Mouse (Mus musculus): Measurements from ENCODE around the gene Srsf6. TPM values are rescaled to one million over a fixed set of nuclear protein-coding genes. Genes with fewer than 3 reads are reported as not detected.
"Not testable (repeated sequence)": the region's sequence is repeated elsewhere in the genome, so short reads cannot be mapped to it uniquely, and the experiment has no call there.

Gene Srsf6
- 100 to 1,000 TPM; 117 to 121 TPM for total RNA-seq (2021)

DNA sequence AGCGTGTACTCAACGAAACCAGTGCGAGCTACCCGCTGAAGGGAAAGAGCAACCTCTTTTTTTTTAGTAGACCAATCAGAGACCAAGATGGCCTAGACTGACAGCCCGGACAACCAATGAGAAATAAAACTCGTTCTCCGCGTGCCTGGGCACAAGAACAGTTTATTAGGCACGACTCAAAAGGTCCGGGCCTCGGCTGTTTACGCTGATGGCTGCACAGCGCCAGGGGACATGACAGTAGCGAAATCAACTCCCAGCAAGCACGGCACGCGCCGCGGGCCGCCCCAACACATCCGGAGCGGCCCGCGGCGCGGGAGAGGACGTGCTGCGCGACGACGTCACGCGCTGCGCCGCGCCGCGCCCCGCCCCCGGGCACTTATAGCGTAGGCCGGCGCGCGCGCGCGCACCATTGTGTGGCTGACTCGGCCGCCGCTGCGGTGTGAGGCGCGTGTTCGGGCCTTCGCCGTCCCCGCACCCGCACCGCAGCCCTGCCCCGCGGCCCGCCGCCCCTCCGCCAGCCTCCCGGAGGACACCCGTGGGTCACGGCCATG is at the start of gene Srsf6:
Gene Srsf6 (plus strand): TSS at position 406 of the 551 bp plus-strand sequence.
- peak; percentile 84 to 85 for DNase-seq

DNA sequence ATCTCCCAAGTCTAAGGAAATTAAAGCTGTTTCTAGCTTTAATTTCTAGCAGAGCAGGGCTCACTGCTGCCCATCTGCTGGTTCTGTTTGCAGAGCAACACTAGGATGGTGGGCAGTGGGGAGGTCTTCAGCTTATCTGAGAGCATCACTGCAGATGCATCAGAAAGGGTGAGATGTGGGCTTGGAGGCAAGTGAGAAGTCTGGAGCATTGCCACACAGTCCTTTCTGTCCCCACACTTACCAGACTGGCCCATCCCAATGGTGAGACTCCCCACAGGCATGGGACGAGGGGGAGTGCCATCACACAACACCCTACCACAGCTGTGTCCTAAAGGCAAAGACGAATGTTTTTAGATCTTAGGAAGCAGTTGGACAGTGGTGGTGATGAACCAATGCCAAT is 47.2 kb upstream of the Srsf6 start:
- DNase-seq = no peak

DNA sequence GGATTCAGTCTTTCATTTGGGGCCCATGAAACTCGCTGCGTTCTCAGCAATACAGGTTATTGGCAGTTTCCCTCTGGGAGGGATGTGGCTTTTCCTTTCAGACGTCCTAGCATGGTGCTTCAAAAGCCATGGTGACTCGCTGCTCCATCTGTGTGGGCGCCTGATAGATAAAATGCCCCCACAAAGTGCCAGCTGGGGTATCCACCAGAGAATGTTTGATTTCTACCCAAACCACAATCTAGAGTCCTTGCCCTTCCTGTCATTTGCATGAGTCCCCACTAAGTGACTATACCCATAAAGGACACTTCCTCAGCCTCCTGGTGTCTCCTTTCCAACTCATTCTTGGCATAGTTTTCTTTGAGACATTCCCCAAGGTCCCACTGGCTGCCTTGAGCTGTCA is 44.2 kb upstream of the Srsf6 start:
- no peak for DNase-seq

DNA sequence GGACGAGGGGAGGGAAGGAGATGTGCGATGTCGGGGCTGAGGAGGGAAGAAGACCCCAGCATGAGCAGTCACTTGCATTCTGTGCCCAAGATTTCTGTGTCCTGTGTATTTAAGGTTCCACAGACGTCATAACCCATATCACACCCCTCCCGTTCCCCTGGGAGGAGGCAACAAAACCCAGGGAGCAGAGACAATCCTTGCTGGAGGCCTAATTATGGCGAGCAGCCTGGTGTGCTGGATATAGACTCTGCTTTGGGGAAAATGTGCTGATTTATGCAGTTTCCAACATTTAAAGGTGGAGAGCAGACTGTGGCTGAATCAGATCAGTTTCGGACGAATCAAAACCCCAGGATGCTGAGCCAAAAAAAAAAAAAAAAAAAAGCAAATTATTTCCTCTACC is 42.7 kb upstream of the Srsf6 start:
- DNase-seq = no peak

DNA sequence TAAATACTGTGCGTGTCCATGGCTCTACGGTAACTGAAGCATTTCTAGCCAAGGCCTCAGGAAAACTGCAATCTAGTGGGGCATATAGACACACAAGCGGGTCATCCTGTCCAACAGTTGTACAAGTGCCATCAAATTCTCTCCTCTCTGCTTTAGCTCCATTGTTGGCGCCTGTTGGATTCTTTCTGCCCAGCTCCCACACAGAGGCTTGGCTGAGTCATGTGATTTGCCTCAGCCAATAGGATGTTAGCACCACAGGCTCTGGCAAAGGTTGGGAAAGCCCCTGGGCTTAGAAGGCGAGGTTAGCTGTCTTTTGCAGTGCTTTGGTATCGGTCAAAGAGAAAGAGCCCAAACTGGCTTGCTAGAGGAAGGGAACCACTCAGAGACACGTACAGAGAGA is 42.1 kb upstream of the Srsf6 start:
- no peak for DNase-seq

DNA sequence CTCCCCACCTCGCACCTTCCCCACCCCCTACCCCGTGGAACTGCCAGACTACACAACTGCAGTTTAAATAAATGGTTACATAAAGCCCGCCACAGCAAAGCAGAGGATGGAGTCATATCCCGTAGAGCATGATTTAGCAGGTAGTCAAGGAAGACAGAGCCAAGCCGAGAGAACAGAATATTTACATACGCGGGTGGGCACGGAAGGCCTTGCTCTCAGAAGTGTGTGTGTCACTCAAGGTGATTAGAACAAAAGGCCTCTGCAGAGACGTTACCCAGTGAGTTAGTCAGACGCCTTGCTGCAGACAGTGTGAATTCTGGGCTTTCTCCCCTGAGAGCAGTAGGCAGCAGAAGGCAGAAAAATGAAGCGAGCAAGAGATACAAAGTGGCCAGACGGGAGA is 41.6 kb upstream of the Srsf6 start:
- DNase-seq = no peak

DNA sequence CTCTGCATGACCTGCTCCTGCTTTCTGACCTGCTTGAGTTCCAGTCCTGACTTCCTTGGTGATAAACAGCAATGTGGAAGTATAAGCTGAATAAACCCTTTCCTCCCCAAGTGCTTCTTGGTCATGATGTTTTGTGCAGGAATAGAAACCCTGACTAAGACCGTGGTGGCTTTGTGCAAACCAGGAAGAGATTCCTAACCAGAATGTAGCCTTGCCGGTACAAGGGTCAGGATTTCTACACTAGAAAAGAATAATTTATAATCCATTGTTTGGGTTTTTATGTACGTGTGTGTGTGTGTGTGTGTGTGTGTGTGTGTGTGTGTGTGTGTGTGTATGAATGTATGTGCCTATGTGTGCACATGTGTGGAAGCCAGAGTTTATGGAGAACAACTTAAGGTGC is 38.3 kb upstream of the Srsf6 start:
- DNase-seq = not testable (repeated sequence)

DNA sequence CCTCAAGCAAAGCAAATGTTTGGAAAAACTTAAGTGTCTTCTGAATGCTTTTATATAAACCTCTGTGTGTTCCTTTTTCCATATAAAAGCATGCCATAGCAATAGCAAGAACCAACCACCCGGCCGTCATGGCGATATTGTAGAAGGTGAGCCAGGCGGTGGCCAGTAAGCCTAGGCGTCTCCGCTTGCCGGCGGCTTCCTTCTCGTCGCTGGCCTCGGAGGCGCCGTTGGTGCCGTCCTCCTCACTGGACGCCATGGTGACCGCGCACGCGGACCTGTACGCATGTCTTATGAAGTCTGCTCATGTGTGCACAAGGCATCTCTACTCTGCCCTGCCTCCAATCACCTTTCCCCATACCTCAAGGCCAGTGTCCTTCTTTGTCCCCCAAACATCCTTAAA is 32.1 kb upstream of the Srsf6 start:
- DNase-seq = not testable (repeated sequence)

DNA sequence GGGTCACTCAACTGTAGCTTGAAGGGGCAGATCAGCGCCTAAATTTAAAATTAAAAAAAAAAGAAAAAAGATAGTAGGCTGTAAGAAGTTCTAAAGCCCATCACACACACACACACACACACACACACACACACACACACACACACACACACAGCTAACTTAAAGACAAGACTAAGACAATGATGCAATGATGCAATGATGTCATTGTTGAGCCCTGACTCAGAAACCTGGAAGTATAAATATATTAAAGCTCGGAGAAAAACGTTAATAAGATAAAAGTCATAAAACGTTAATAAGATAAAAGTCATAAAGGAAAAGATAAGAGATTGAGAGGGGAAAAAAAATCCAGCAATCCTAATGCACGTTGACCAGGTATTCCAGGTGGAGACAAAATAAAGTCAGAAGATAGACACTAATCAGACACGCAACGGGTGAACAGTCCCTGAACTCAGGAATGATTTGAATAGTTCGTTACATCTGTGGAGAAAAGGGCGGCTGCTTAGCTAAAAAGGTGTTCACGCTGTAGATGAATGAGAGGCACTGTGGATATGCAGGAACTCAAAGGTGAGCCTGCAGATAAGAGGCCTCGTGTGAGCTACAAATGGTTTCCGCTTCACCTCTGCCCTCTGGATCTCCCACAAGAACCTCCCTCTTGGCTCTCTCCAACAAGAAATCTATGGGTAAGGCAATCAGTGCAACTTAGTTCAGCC is 31.3 kb upstream of the Srsf6 start:
- DNase-seq = no peak

DNA sequence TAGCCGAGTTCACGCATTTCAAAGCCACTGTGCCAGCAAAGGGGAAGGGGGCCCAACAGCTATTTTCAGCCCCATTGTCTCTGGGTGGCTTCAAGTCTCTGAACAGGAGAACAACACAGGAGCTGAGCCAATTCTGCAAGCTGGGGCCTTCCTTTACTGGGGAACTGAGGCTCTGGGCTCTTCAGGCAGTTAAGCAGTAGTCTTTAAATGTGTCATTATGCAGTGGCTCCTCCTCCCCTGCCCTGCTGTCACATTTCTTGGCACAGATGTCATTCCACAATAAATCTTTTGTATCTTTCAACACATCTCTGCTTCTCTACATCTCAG is 30.8 kb upstream of the Srsf6 start:
- DNase-seq = no peak

DNA sequence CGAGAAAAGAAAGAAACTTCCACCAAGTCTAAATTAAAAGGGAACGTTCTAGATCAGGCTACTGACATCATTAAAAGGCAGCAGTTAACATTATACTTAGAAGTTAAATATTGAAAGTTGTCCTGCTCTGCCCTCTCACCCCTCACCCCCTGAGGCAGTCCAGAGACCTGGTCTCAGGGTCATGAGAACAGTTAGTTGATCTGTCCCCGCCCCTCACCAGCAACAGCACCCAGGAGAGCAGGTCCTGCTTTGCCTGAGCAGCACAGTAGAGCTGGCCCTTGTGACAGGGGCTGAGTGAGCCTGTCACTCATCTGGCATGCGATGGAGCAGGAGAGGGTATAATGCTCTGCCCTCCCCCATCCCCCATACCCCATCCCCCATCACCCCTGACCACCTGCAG is 25.4 kb upstream of the Srsf6 start:
- no peak for DNase-seq

DNA sequence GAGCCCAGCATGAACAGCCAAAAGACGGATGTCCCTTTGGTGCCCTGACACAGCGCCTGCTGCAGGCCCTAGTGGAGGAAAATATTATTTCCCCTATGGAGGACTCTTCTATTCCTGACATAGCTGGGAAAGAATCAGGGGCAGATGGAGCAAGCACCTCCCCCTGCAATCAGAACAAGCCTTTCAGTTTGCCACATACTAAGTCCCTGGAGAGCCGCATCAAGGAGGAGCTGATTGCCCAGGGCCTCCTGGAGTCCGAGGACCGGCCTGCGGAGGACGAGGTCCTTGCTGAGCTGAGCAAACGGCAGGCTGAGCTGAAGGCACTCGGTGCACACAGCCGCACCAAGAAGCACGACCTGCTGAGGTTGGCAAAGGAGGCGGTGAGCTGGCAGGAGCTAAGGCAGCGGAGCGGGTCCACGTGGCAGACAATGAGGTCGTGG is 23.3 kb upstream of the Srsf6 start:
- no peak for DNase-seq

DNA sequence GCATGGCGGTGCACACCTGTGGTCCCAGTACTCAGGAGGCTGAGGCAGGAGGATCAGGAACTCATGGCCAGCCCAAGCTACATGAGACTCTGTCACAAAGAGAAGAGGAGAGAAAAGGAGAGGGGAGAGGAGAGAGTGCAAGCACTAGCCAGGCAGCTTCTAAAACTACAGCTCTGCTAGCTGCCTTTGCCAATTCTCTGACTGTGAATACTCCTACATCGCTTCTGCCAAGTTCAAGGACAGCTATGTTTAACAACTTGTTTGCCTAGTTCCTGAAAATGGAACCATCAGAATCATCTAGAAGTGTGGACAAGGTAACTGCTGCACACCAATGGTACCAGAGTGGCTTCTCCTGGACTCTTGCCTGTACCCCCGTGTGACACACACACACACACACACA is 17.3 kb upstream of the Srsf6 start:
- DNase-seq = no peak

DNA sequence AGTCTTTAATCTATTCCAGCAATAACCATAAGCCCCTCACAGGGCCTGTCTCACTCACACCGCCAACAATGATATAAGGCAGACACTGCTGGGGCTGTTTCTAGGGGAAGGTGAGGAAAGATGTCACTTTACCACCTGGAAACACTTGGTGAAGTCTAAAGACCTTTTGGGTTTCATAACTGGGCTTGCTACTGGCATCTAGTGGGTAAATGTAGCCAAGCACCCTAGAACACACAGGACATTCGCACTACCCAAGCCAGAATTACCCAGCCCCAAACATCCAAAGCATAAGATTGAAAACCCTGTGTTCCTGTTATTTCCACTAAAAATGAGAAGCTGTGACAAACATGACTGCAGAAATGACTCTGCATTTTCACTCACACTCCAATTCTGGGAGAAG is 16.8 kb upstream of the Srsf6 start:
- no peak for DNase-seq

DNA sequence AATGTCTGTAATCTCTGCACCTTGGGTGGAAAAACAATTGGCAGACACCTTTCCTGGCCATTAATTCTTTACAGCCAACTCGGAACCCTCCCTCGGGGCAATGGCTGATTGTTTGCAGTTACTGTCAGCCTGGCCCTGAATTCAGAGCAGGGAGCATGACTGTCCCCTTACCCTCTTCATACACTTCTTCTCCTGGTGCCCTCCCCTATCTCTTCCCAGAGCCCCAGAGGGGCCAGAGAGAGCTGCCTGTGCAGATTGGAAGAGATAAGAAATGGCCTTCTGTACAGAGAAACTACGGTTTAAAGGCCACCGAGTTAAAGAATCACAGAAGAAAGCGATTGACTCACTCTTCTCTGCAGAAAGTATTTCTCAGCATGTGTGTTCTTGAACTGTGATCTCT is 11.4 kb upstream of the Srsf6 start:
- no peak for DNase-seq

DNA sequence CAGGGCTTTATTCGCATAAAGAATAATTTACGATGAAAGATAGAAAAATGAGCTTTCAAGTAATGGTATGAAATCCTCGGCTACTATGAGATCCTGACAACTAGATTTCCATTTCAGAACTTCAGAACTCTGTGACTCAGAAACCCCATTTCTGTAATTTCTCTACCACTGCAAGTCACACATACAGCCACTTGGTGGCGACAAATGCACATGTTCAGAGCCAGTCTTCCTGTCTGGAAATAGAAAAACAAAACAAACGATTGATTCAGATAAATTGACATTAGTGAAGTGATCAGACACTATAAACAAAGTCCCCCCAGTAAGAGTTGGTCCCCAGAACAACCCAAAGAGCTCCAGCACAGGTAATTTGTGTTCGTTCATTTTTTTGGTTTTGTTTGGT is 9.1 kb upstream of the Srsf6 start:
- peak in 1 of 2 experiments; percentile 47 for DNase-seq

DNA sequence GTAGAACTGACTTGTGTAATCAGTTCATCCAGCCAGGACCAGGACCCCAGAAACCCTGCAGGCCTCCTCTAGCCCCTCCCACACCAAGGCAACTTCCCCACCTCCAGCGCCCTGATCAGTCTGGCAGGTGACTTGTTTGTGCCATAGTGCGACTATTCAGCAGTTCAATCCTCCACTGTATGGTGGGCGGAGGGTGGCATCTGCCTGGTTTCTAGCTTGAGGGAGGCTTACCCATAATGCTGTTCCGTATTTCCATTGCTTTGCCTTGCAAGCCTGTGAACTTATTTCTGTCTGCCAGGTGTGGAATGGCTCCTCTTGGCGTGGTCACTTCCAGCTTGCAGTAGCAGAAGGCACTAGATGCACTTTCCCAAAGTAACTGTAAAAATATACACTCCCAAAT is 8.5 kb upstream of the Srsf6 start:
- peak in 1 of 2 experiments; percentile 34 for DNase-seq

DNA sequence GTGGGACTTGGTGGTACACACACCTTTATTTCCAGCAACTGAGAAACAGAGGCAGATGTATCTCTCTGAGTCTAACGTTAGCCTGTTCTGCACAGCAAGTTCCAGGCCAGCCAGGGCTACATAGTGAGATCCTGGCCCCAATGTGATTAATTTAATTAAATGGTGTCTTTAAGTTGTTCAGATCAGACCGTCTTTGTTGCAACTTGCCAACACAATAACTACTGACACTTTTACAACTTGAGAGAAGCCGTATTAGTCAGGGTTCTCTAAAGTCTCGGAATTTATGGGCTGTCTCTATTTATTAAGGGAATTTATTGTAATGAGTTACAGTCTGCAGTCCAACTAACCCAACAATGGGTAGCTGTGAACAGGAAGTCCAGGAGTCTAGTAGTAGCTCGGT is 7.2 kb upstream of the Srsf6 start:
- DNase-seq = no peak

DNA sequence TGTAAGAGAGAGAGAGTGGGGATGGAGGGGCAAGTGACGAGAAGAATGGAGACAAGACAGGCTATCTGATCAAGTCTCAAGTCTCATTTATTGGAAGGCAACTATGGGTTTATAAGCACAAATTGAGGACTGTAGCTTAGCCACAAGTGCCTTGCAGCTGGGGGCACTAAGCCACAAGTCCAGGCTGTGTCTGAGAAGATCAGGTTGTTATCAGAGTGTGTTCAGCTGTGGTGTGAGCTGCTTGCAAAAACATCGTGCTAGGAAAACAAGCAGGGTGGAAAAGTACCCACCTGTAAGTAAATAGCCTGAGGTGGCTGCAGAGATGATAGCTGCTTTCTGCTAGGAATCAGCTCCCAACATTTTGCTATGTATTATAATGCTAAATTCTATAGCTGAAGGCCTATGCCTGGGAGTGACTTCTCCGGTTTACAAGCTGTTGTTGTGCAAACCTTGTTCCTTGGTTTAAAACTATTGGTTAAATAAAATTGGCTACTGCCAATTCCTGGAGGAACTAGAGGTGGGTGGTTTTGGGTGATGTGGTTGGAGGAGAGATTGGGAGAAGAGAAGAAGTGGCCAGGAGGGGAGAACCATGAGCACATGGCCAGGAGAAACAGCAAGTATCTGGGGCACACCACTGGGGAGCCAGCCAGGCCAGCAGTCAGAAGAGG is 3.3 kb upstream of the Srsf6 start:
- no peak for DNase-seq

DNA sequence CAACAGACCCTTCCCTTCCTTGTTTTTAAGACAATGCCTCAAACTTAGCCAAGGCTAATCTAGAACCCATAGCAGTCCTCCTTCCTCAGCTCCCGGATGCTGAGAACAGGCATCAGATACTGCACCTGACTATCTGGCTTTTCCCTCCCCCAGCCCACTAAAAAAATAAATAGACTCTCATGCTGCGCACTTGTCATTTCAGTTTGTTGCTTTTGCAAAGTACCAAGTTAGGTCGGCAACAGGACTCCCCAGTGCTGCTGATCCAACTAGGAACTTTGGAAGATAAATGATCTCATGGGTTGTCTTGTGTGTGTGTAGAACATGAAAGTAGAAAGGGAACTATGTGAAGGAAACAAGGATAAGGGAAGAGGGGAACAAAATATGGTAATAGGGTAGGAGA is 1.6 kb upstream of the Srsf6 start:
- no peak for DNase-seq

DNA sequence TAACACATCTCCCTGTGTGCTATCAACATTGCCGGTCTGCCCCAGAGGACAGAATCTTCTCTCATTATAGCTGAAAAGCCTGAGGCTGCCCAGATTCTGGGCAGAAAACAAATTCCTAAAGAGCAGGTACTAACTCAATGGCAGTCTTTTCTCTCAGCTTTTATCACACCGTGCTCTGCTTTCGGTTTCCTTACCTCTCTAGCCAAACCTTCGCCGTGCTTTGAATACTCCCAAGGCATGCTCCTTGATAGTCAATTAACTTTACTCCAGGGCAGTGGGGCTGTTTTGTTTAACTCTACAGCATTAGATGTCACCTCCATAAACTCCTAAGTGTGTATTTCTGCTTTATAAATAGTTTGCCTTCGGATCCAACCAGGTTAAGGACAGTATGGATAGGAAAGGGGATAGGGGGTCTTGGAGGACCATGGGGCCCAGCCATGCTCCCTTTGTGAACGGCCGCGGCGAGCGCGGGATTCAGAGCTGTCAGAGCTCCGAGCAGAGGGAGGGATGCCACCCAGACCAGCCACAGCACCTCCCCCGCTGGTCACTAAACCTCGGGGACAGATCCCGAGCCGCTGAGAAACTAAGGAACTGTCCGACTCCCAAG is 709 bp upstream of the Srsf6 start:
- DNase-seq = no peak

DNA sequence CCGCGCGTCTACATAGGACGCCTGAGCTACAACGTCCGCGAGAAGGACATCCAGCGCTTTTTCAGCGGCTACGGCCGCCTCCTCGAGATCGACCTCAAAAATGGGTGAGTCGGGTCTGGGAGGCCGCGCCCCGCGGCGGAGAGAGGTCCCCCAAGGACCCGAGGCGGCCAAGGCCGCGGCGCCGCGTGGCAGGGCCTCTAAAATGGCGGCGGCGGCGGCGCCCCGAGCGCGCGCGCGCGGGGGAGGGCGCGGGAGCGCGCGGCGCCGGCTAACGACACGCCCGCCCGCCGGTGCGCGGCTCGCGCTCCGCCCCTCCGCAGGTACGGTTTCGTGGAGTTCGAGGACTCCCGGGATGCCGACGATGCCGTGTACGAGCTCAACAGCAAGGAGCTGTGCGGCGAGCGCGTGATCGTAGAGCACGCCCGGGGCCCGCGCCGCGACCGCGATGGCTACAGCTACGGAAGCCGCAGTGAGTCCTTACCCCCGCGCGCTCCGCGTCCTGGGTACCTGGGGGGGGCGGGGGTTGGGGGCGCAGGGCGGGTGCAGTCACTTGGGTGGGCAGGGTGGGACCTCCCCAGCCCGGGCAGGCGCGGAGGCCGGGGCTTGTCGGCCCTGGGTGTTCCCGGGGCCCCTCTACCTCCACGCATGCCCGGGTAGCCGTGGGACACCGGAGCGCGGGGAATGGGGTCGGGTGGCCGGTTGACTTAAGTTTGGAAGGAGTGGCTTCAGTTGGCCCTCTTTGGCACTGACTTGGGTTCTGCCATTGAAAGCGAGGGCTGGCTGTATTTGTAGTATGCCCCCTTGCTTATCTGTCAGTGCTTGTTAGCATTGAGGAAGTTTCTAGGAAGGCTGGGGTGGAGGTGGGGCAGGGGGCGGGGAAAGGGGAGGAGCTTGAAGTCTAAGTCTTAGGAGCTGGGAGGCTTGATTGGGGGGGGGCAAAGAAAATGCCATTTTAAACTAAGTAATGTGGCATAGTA is 634 bp downstream of the Srsf6 start:
- peak; percentile 67 to 71 for DNase-seq

DNA sequence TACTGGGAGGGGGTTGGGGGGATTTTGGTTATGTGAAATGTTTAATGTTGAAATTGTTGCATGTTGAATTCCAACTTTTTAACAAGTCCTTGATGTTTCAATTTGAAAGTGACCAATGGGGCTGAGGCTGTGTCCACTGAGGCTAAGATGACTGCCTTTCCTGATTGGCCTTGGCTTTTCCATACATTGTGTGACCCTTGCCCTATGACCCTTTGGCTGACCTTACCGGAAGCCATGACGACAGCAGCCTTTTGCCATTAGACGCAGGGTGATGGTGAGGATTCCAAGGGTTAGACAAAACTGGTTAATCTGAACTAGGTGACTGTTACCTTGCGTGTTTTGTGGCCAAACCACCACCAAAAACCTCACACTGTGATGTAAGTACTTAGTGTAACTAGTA is 1.4 kb downstream of the Srsf6 start:
- no peak for DNase-seq
